Mouse (Mus musculus) heart, adult 2 months (tissue): ENCODE results near the gene Tmem223. TPM values are rescaled to one million over a fixed set of nuclear protein-coding genes. Genes with fewer than 3 reads are reported as not detected.

Experiments used
- DNase-seq, 2 experiments: peaks; one replicate each; pipeline ENCODE4 v3.0.0; 2021
- H3K27ac ChIP-seq: fragments of 200-600 bp; 2 replicates; pipeline ENCODE4 v1.8.1; 2022
- H3K27me3 ChIP-seq: fragments of 200-500 bp; 2 replicates; pipeline ENCODE4 v1.6.1; 2012; ENCODE audit warnings: mild to moderate bottlenecking, low read length, inconsistent platforms, mixed read lengths; ENCODE audit not compliant: control insufficient read depth, insufficient read depth
- H3K36me3 ChIP-seq: fragments of 200-500 bp; 2 replicates; pipeline ENCODE4 v1.6.1; 2012; ENCODE audit warnings: low read length, inconsistent platforms; ENCODE audit not compliant: control insufficient read depth, insufficient read depth
- H3K4me1 ChIP-seq: fragments of 200-500 bp; 2 replicates; pipeline ENCODE4 v1.6.1; 2011; ENCODE audit warnings: low read length; ENCODE audit not compliant: control insufficient read depth, insufficient read depth
- H3K4me3 ChIP-seq: fragments of 200-600 bp; 2 replicates; pipeline ENCODE4 v1.8.1; 2022
- H3K79me2 ChIP-seq: fragments of 200-500 bp; replicated peaks from 2 replicates; pipeline ENCODE4 v1.6.1; 2012; ENCODE audit warnings: mild to moderate bottlenecking, inconsistent platforms, low read length, moderate library complexity, mixed read lengths; ENCODE audit not compliant: control insufficient read depth, insufficient read depth
- H3K9ac ChIP-seq: fragments of 200-500 bp; 2 replicates; pipeline ENCODE4 v1.6.1; 2012; ENCODE audit warnings: low read depth, mild to moderate bottlenecking, control low read depth, inconsistent platforms, low read length, mixed read lengths
- CTCF ChIP-seq: fragments of 200-600 bp; IDR thresholded peaks from 2 replicates; pipeline ENCODE4 v1.8.1; 2022; ENCODE audit warnings: antibody characterized with exemption, mild to moderate bottlenecking, moderate library complexity
- EP300 ChIP-seq: fragments of 200-500 bp; IDR thresholded peaks from 2 replicates; pipeline ENCODE4 v1.6.1; 2011; ENCODE audit warnings: low read depth, low read length, control low read depth; ENCODE audit not compliant: insufficient read depth
- POLR2A ChIP-seq: fragments of 200-500 bp; IDR thresholded peaks from 2 replicates; pipeline ENCODE4 v1.6.1; 2011; ENCODE audit warnings: mild to moderate bottlenecking, low read depth, low read length, control low read depth; ENCODE audit not compliant: insufficient read depth
- WGBS: fragments of 180-500 bp; shearing (Covaris S2); methylation state at CpG from one replicate; pipeline ENCODE4 v1.1.7; 2018; 5-methylcytosine and 5-hydroxymethylcytosine counted together
- intact Hi-C: fragments of 180-260 bp; cut with DNase I; formaldehyde crosslinking; loops from one replicate; pipeline ENCODE4 v1.15.1; 2025
- long read RNA-seq: library from polyadenylated mRNA; stranded (forward); transcript quantifications from one replicate; pipeline ENCODE4 v2.0.0, GENCODE M21; 2021
- polyA plus RNA-seq: library from polyadenylated mRNA; depleted of rRNA; stranded (reverse); fragments of >200 nt; gene quantifications from 2 replicates; pipeline ENCODE4 v1.2.3, GENCODE M21; 2012; rRNA removed
- total RNA-seq, 2 experiments: library from RNA; stranded (reverse); gene quantifications; 2 replicates each; pipeline ENCODE4 v1.2.3; 2021

The Tmem223 gene
- total RNA-seq (100 to 1,000 TPM; 108 to 130 TPM), polyA plus RNA-seq (212 and 233 TPM in 2 replicates)
- long read RNA-seq, transcript Tmem223-201 (2 exons, 748 nt) = major isoform, 108 of 110 reads
- long read RNA-seq, partial matches to known transcripts = 0 of 110 reads
- long read RNA-seq, other reads (novel, unspliced or antisense) = 2 of 110 reads

GRCm38 (mm10) chr19:8770567-8771270 is at the start of gene Tmem223:
Gene Tmem223, plus strand, starts transcription at chr19:8770996.
- peak; percentile 87 for DNase-seq
- Histone ChIP-seq H3K36me3 (peaks cover 13% of the 10 kb centered on the region), H3K27ac (peak within 1 kb of the TSS; percentile 91), H3K4me1 (peaks cover 11% of the 10 kb centered on the region), H3K27me3 (no peaks in the 10 kb centered on the region), H3K79me2 (peaks cover 1% of the 10 kb centered on the region; the same call in 1 of the 2 replicates), H3K4me3 (peak within 1 kb of the TSS; percentile 85), H3K9ac (peak within 1 kb of the TSS; percentile 99)
- 8% methylated on average over 29 of the region's 29 CpGs for WGBS
- TF ChIP-seq CTCF = peak; percentile 18; the same call in 1 of the 2 replicates
- 0 out of 2 replicates have a peak, but pooled peaks have one; percentile 41 for TF ChIP-seq EP300
- TF ChIP-seq POLR2A = peak; percentile 96
- intact Hi-C loops = loop anchor here (5.0 kb wide), 1 partner anchor 47 kb away; the partner anchor contains the start of gene Ttc9c

GRCm38 (mm10) chr19:8721378-8721777 is 49.4 kb upstream of the Tmem223 start:
- no peak overlapping the region for H3K27ac ChIP-seq
- TF ChIP-seq CTCF = no peak
- TF ChIP-seq EP300 = no peak
- no peak for TF ChIP-seq POLR2A
- H3K4me1 ChIP-seq = peaks cover 2% of the 10 kb centered on the region
- no peaks in the 10 kb centered on the region; the same call in 1 of the 2 replicates for H3K79me2 ChIP-seq
- no peak for DNase-seq
- intact Hi-C loops = loop anchor here (5.0 kb wide), 2 partner anchors 81 to 96 kb away; partner anchors contain the start of genes Ttc9c and Zbtb3
- WGBS = 63% methylated on average over 1 of the region's 1 CpGs
- no peak overlapping the region for H3K4me3 ChIP-seq
- peaks cover 28% of the 10 kb centered on the region for H3K36me3 ChIP-seq
- no peak overlapping the region for H3K9ac ChIP-seq
- no peaks in the 10 kb centered on the region for H3K27me3 ChIP-seq

GRCm38 (mm10) chr19:8722021-8722420 is 48.8 kb upstream of the Tmem223 start:
- Histone ChIP-seq H3K27ac (no peak overlapping the region; the same call in 1 of the 2 replicates), H3K79me2 (no peaks in the 10 kb centered on the region; the same call in 1 of the 2 replicates), H3K27me3 (no peaks in the 10 kb centered on the region), H3K9ac (no peak overlapping the region), H3K4me1 (peaks cover 2% of the 10 kb centered on the region), H3K4me3 (no peak overlapping the region), H3K36me3 (peaks cover 31% of the 10 kb centered on the region)
- no peak for DNase-seq
- intact Hi-C loops = loop anchor here (5.0 kb wide), 2 partner anchors 80 to 95 kb away; partner anchors contain the start of genes Ttc9c and Zbtb3
- TF ChIP-seq EP300 (no peak), POLR2A (no peak), CTCF (no peak)
- WGBS = 61% methylated on average over 4 of the region's 4 CpGs

- peak overlapping the region; percentile 80 for H3K4me3 ChIP-seq
- H3K79me2 ChIP-seq = no peaks in the 10 kb centered on the region; the same call in 1 of the 2 replicates
- under 1% methylated on average over 5 of the region's 5 CpGs for WGBS
- no peak for DNase-seq
- intact Hi-C loops = loop anchor here (5.0 kb wide), 2 partner anchors 80 to 95 kb away; partner anchors contain the start of genes Ttc9c and Zbtb3
- H3K4me1 ChIP-seq = peaks cover 2% of the 10 kb centered on the region
- peak overlapping the region; percentile 91 for H3K9ac ChIP-seq
- no peaks in the 10 kb centered on the region for H3K27me3 ChIP-seq
- TF ChIP-seq CTCF (no peak), POLR2A (no peak), EP300 (no peak)
- H3K27ac ChIP-seq = peak overlapping the region; percentile 95
- H3K36me3 ChIP-seq = peaks cover 31% of the 10 kb centered on the region
Observed at GRCm38 (mm10) chr19:8722559-8722906, 48.3 kb upstream of the Tmem223 start.

- H3K4me1 ChIP-seq = peaks cover 2% of the 10 kb centered on the region
- peaks cover 31% of the 10 kb centered on the region for H3K36me3 ChIP-seq
- peak within 1 kb of the TSS; percentile 91 for H3K9ac ChIP-seq
- intact Hi-C loops = loop anchor here (1.0 to 5.0 kb wide), 3 partner anchors 10 to 94 kb away; partner anchors contain the start of genes Ttc9c and Zbtb3
- peak; percentile 96 for TF ChIP-seq POLR2A
- TF ChIP-seq EP300 = peak; percentile 70; the same call in 1 of the 2 replicates
- no peak for TF ChIP-seq CTCF
- peak within 1 kb of the TSS; percentile 95 for H3K27ac ChIP-seq
- no peaks in the 10 kb centered on the region for H3K27me3 ChIP-seq
- under 1% methylated on average over 50 of the region's 50 CpGs for WGBS
- DNase-seq = peak; percentile 95 to 98
- H3K79me2 ChIP-seq = no peaks in the 10 kb centered on the region; the same call in 1 of the 2 replicates
- peak within 1 kb of the TSS; percentile 80 for H3K4me3 ChIP-seq
Observed at GRCm38 (mm10) chr19:8722907-8723573, 47.8 kb upstream of the Tmem223 start, which contains the start of gene Slc3a2. Gene Slc3a2, minus strand, starts transcription at chr19:8723369.
